In genomic region chr3:135564706-135565105, GRCm38 (mm10) we compare ENCODE assay signal across 28 mouse cellular contexts.
"Had no signal": no experiment of that assay in that cellular context is flagged by ENCODE, and none has a peak within 500 bp of the region (broad histone marks: within the 10 kb centered on the region; RNA-seq: fewer than 3 reads in every experiment).

No protein-coding gene starts in this region.

- H3K4me1 ChIP-seq: hindbrain, embryonic 10.5 days; hindbrain, embryonic 12.5 days; hindbrain, embryonic 13.5 days; hindbrain, embryonic 15.5 days; intestine, embryonic 15.5 days had no signal

- DNase-seq: heart, postnatal 10 days; heart, postnatal 14 days; heart, postnatal 36 days; heart, postnatal 4 days; kidney, adult 11 months; kidney, adult 18-20 months; kidney, adult 2 months; kidney, adult 8-10 months; kidney, adult 9 months; kidney, postnatal 10 days; kidney, postnatal 14 days; kidney, postnatal 25 days; kidney, postnatal 36 days; kidney, postnatal 4 days; layer of hippocampus, adult 9-11 months; layer of hippocampus, postnatal 36 days had no signal

- H3K36me3 ChIP-seq: heart, embryonic 15.5 days; hindbrain, embryonic 10.5 days; hindbrain, embryonic 12.5 days; hindbrain, embryonic 13.5 days; hindbrain, embryonic 15.5 days; intestine, embryonic 15.5 days; kidney, embryonic 15.5 days had no signal

- H3K4me3 ChIP-seq: heart, embryonic 15.5 days; hindbrain, embryonic 10.5 days; hindbrain, embryonic 12.5 days; hindbrain, embryonic 13.5 days; hindbrain, embryonic 15.5 days; intestine, embryonic 15.5 days; kidney, embryonic 15.5 days; layer of hippocampus, adult 2 months; left cerebral cortex, adult 2 months had no signal

- H3K9ac ChIP-seq: heart, embryonic 15.5 days; hindbrain, embryonic 12.5 days; hindbrain, embryonic 13.5 days; hindbrain, embryonic 14.5 days; hindbrain, embryonic 15.5 days; intestine, embryonic 15.5 days; kidney, embryonic 15.5 days had no signal

- H3K27me3 ChIP-seq: heart, embryonic 15.5 days; hindbrain, embryonic 12.5 days; hindbrain, embryonic 13.5 days; hindbrain, embryonic 15.5 days; intestine, embryonic 15.5 days; kidney, embryonic 15.5 days had no signal

- H3K27ac ChIP-seq: heart, embryonic 15.5 days; hindbrain, embryonic 10.5 days; hindbrain, embryonic 12.5 days; hindbrain, embryonic 13.5 days; hindbrain, embryonic 14.5 days; hindbrain, embryonic 15.5 days; hindbrain, postnatal 0 days; intestine, embryonic 15.5 days; kidney, embryonic 15.5 days; kidney, postnatal 0 days; layer of hippocampus, adult 2 months; left cerebral cortex, adult 2 months had no signal
